Mouse (Mus musculus): ENCODE measurements at regions not wholly inside any gene's neighbourhood (a gene's known extent, or its start where the extent isn't known, plus 50 kb on each side); places are given as distances from the start of the nearest gene placed in this dataset.

DNA sequence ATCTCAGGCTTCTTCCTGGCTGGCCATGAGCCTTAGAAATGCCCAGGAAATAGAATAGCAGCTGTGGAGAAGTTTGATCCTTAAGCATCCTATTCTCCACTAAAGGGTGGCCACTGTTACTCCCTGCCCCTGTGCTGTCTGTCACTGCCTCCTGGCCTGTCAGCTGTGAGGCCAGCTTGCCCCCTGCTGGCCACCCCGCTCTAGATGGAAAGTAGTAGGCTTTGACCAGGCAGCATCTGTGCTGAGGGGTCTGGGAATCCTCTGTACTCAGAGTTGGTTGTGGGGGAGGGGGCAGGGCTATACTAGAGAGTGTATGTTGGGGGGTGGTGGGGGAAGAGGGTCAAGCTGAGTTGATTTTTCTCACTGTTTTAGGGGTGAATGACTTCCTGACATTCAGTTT lies 821.2 kb downstream of the Gm9195 start:
- Histone ChIP-seq H3K9ac (replicated peaks; ENCODE audit: low read depth) (no peak overlapping the region), H3K9me3 (ENCODE audit: low read length) (no peaks in the 10 kb centered on the region), H3K27me3 (replicated peaks; ENCODE audit: insufficient read depth, low read length) (no peaks in the 10 kb centered on the region), H3K4me3 (ENCODE audit: low read depth, low read length) (no peak overlapping the region), H3K36me3 (ENCODE audit: insufficient read depth, low read length) (no peaks in the 10 kb centered on the region), H3K4me1 (ENCODE audit: insufficient read depth, low read depth, low read length) (no peaks in the 10 kb centered on the region), H3K4me2 (replicated peaks; ENCODE audit: low read depth, low read length) (no peak overlapping the region), H3K27ac (ENCODE audit: low read length) (no peak overlapping the region)
- TF ChIP-seq EP300 (IDR thresholded peaks at IDR 0.05) (no peak), CTCF (IDR thresholded peaks at IDR 0.05) (peak; percentile 85)
- ATAC-seq (peak; percentile 70; the same call in 1 of the 2 replicates), DNase-seq (ENCODE audit: low spot score) (peak; percentile 74)
- 13% methylated on average over 1 of the region's 1 CpGs for WGBS

DNA sequence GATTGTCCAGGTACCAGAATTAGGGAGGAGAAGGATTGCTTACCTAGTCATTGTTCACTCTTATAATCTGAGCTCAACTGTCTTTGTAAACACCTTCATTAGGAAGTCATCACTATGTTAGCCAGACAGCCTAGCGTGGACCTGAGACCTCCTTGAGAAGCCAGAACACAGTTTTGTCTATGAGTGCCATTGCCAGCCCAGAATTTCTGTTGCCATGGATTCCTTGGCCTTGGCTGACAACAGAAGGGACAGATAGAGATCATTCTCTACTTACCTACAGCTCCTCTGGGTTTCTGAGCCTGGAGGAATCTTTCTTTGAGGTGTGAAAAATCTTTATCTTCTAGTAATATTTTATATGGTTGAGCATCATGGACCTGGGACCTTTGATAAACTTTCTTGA lies 825.0 kb downstream of the Gm9195 start:
- Histone ChIP-seq H3K4me3 (ENCODE audit: low read depth, low read length) (no peak overlapping the region), H3K36me3 (ENCODE audit: insufficient read depth, low read length) (no peaks in the 10 kb centered on the region), H3K27me3 (replicated peaks; ENCODE audit: insufficient read depth, low read length) (no peaks in the 10 kb centered on the region), H3K9me3 (ENCODE audit: low read length) (no peaks in the 10 kb centered on the region), H3K4me1 (ENCODE audit: insufficient read depth, low read depth, low read length) (no peaks in the 10 kb centered on the region), H3K4me2 (replicated peaks; ENCODE audit: low read depth, low read length) (no peak overlapping the region), H3K9ac (replicated peaks; ENCODE audit: low read depth) (no peak overlapping the region), H3K27ac (ENCODE audit: low read length) (no peak overlapping the region)
- ATAC-seq (no peak), DNase-seq (ENCODE audit: low spot score) (no peak)
- TF ChIP-seq EP300 (IDR thresholded peaks at IDR 0.05) (no peak), CTCF (IDR thresholded peaks at IDR 0.05) (no peak)
- 72% methylated on average over 1 of the region's 1 CpGs for WGBS

DNA sequence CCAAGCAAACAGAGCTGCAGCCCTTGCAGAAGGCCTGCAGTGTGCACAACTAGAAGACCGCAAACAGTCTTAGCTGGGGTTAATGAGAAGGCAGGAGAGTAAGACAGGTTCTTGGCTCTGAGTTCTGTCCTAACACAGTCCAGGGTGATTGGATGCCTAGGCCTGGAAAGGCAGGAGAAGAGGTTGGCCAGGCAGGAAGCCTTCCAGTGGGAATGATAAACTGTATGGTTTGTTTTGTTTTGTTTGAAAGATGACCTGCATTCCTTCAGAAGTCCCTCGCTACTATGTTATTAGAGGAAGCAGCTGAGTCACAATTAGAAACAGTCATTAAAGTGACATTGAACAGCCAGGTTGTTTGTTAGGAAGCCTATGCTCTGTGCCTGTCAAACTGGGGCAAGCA lies 831.5 kb downstream of the Gm9195 start:
- 40% methylated on average over 2 of the region's 2 CpGs for whole genome bisulfite sequencing
- H3K9ac ChIP-seq (replicated peaks; ENCODE audit: low read depth): no peak overlapping the region
- ATAC-seq: no peak

DNA sequence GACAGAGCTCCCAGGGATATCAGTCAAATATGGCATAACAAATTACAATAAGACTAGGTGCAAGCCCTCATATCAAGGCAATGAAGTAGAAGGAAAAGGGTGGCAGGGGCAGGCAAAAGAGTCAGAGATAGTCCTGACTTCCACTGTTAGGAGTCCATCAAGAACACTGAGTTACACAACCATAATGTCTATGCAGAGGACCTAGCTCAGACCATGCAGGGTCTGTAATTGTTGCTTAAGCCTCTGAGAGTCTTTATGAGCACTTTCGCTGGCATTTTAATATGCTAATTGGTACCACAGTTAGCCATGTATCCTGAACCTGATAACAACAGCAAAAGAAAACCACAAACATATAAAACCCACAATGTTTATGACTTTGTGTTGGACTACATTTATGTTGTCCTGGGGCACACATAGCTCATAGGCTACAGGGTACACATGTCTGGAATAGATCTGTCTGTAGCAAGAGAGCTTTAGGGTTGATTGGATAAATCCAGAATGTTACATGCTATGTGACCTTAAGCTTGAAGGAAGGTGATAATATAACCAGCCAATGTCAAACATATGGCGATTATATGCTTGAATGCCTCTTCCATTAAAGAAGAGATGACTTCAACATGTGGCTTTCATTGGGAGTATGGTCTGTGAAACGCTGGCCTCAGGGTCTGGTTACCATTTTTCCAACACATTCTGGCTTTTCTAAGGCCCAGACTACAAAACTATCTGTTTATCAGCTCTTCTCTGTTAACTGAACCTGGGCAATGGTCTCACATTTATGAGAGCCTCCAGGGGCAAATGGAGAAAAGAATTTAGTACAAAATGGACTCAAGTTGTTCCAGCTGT lies 836.6 kb downstream of the Gm9195 start:
- WGBS: 82% methylated on average over 3 of the region's 3 CpGs
- no peak for DNase-seq (ENCODE audit: low spot score)
- no peaks in the 10 kb centered on the region for H3K9me3 ChIP-seq (ENCODE audit: low read length)
- H3K4me2 ChIP-seq (replicated peaks; ENCODE audit: low read depth, low read length): no peak overlapping the region
- no peaks in the 10 kb centered on the region for H3K4me1 ChIP-seq (ENCODE audit: insufficient read depth, low read depth, low read length)
- no peak overlapping the region for H3K27ac ChIP-seq (ENCODE audit: low read length)
- no peak for TF ChIP-seq EP300 (IDR thresholded peaks at IDR 0.05)
- no peak for TF ChIP-seq CTCF (IDR thresholded peaks at IDR 0.05)
- H3K9ac ChIP-seq (replicated peaks; ENCODE audit: low read depth): no peak overlapping the region
- H3K36me3 ChIP-seq (ENCODE audit: insufficient read depth, low read length): no peaks in the 10 kb centered on the region
- H3K27me3 ChIP-seq (replicated peaks; ENCODE audit: insufficient read depth, low read length): no peaks in the 10 kb centered on the region
- no peak for ATAC-seq
- H3K4me3 ChIP-seq (ENCODE audit: low read depth, low read length): no peak overlapping the region

More for the DNA sequence above, 831.5 kb downstream of the Gm9195 start:
- TF ChIP-seq EP300 (IDR thresholded peaks at IDR 0.05) (no peak), CTCF (IDR thresholded peaks at IDR 0.05) (no peak)
- no peak overlapping the region for H3K4me3 ChIP-seq (ENCODE audit: low read depth, low read length)
- no peaks in the 10 kb centered on the region for H3K27me3 ChIP-seq (replicated peaks; ENCODE audit: insufficient read depth, low read length)
- no peak for DNase-seq (ENCODE audit: low spot score)
- no peaks in the 10 kb centered on the region for H3K4me1 ChIP-seq (ENCODE audit: insufficient read depth, low read depth, low read length)
- no peak overlapping the region for H3K4me2 ChIP-seq (replicated peaks; ENCODE audit: low read depth, low read length)
- no peak overlapping the region for H3K27ac ChIP-seq (ENCODE audit: low read length)
- H3K36me3 ChIP-seq (ENCODE audit: insufficient read depth, low read length): no peaks in the 10 kb centered on the region
- no peaks in the 10 kb centered on the region for H3K9me3 ChIP-seq (ENCODE audit: low read length)

GRCm38 (mm10) chr14:71642536-71642935 lies 849.1 kb downstream of the Gm9195 start:
- TF ChIP-seq CTCF (IDR thresholded peaks at IDR 0.05) (no peak), EP300 (IDR thresholded peaks at IDR 0.05) (no peak)
- H3K9me3 ChIP-seq (ENCODE audit: low read length): no peaks in the 10 kb centered on the region
- no peak overlapping the region for H3K9ac ChIP-seq (replicated peaks; ENCODE audit: low read depth)
- H3K27ac ChIP-seq (ENCODE audit: low read length): no peak overlapping the region
- no peaks in the 10 kb centered on the region for H3K36me3 ChIP-seq (ENCODE audit: insufficient read depth, low read length)
- H3K4me3 ChIP-seq (ENCODE audit: low read depth, low read length): no peak overlapping the region
- WGBS: 74% methylated on average over 1 of the region's 1 CpGs
- ATAC-seq (no peak), DNase-seq (ENCODE audit: low spot score) (no peak)
- no peak overlapping the region for H3K4me2 ChIP-seq (replicated peaks; ENCODE audit: low read depth, low read length)
- H3K4me1 ChIP-seq (ENCODE audit: insufficient read depth, low read depth, low read length): no peaks in the 10 kb centered on the region
- no peaks in the 10 kb centered on the region for H3K27me3 ChIP-seq (replicated peaks; ENCODE audit: insufficient read depth, low read length)

- Histone ChIP-seq H3K4me3 (ENCODE audit: low read depth, low read length) (no peak overlapping the region), H3K27ac (ENCODE audit: low read length) (no peak overlapping the region)
- no peak for DNase-seq (ENCODE audit: low spot score)
These were observed 852.6 kb downstream of the Gm9195 start for GRCm38 (mm10) chr14:71639083-71639482.

More at GRCm38 (mm10) chr14:71639083-71639482, 852.6 kb downstream of the Gm9195 start:
- no peak for ATAC-seq
- TF ChIP-seq EP300 (IDR thresholded peaks at IDR 0.05) (no peak), CTCF (IDR thresholded peaks at IDR 0.05) (no peak)
- Histone ChIP-seq H3K9ac (replicated peaks; ENCODE audit: low read depth) (no peak overlapping the region), H3K36me3 (ENCODE audit: insufficient read depth, low read length) (no peaks in the 10 kb centered on the region), H3K4me1 (ENCODE audit: insufficient read depth, low read depth, low read length) (no peaks in the 10 kb centered on the region), H3K9me3 (ENCODE audit: low read length) (no peaks in the 10 kb centered on the region), H3K27me3 (replicated peaks; ENCODE audit: insufficient read depth, low read length) (no peaks in the 10 kb centered on the region), H3K4me2 (replicated peaks; ENCODE audit: low read depth, low read length) (no peak overlapping the region)
- WGBS: 59% methylated on average over 1 of the region's 1 CpGs

Data from lung, postnatal 0 days (tissue).